Mouse (Mus musculus): ENCODE results near the gene Galnt9. TPM values are rescaled to one million over a fixed set of nuclear protein-coding genes. Genes with fewer than 3 reads are reported as not detected.

Gene Galnt9
- polyA plus RNA-seq, 1 experiment: 33.1 TPM

DNA sequence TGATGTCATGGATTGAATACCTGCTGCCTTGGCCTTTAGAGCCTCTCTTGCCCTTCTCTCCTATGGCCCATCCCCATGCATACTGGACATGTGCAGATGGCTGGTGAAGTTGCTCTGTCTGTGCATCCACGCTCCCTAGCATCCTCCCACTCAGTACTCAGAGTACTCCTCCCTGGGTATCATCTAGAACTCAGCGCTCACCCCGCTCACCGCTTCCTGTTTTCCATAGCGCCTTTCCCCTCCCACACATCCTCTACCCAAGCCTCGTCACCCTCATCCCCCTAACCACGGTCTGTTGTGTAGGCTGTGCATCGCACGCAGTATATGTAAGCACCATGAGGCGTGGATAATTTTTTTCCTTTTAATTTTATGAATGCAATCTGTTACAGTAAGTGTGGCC is 51.2 kb downstream of the Galnt9 start:
- TF ChIP-seq POLR2A (IDR thresholded peaks at IDR 0.05; ENCODE audit: borderline replicate concordance, extremely low read depth, insufficient read depth, insufficient read length, poor library complexity, severe bottlenecking): no peak
- TF ChIP-seq CTCF (IDR thresholded peaks at IDR 0.05; ENCODE audit: borderline replicate concordance, extremely low read depth, insufficient read depth, insufficient read length): no peak
- no peak for DNase-seq (ENCODE audit: low read depth)

GRCm38 (mm10) chr5:110596086-110596780 is 52.1 kb downstream of the Galnt9 start:
- no peak for TF ChIP-seq POLR2A (IDR thresholded peaks at IDR 0.05; ENCODE audit: borderline replicate concordance, extremely low read depth, insufficient read depth, insufficient read length, poor library complexity, severe bottlenecking)
- TF ChIP-seq CTCF (IDR thresholded peaks at IDR 0.05; ENCODE audit: borderline replicate concordance, extremely low read depth, insufficient read depth, insufficient read length): no peak
- no peak for DNase-seq (ENCODE audit: low read depth)

GRCm38 (mm10) chr5:110597502-110597901 is 53.3 kb downstream of the Galnt9 start:
- peak; percentile 39 for DNase-seq (ENCODE audit: low read depth)
- TF ChIP-seq POLR2A (IDR thresholded peaks at IDR 0.05; ENCODE audit: borderline replicate concordance, extremely low read depth, insufficient read depth, insufficient read length, poor library complexity, severe bottlenecking) (no peak), CTCF (IDR thresholded peaks at IDR 0.05; ENCODE audit: borderline replicate concordance, extremely low read depth, insufficient read depth, insufficient read length) (no peak)

- TF ChIP-seq CTCF (IDR thresholded peaks at IDR 0.05; ENCODE audit: borderline replicate concordance, extremely low read depth, insufficient read depth, insufficient read length): no peak
- TF ChIP-seq POLR2A (IDR thresholded peaks at IDR 0.05; ENCODE audit: borderline replicate concordance, extremely low read depth, insufficient read depth, insufficient read length, poor library complexity, severe bottlenecking): no peak
- peak; percentile 27 for DNase-seq (ENCODE audit: low read depth)
Observed at GRCm38 (mm10) chr5:110598298-110599095, 54.3 kb downstream of the Galnt9 start.

DNA sequence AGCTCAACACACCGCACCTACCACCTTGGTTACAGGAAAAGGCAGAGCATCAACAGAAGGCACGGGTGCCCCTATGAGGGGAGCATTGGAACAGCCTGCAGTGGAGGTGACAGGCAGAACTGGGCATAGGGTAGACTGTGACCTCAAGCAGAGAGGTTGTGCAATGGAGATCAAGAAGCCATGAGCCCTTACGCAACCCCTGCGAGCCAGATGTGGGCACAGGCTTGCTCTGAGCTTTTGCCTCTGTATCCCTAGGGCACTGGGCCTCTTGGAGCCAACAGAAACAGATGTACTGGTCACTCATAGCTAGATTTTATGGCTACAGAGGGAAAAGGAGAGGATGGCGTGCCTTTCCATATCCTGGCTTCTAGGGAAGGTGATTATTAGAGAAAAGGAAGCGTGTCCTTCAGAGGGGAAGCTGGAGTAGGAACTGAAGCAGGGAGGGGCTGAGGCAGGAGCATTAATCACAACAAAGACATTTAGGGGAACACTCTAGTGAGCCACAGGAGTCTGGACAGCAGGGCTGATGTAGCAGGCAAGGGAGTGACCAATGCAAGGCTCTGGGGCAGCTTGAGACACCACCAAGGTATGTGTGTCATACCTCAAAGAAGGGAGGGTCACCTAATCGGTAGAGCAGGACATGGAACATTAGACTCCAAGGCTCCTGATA is 59.0 kb downstream of the Galnt9 start:
- TF ChIP-seq CTCF (IDR thresholded peaks at IDR 0.05; ENCODE audit: borderline replicate concordance, extremely low read depth, insufficient read depth, insufficient read length) (no peak), POLR2A (IDR thresholded peaks at IDR 0.05; ENCODE audit: borderline replicate concordance, extremely low read depth, insufficient read depth, insufficient read length, poor library complexity, severe bottlenecking) (no peak)
- no peak for DNase-seq (ENCODE audit: low read depth)

- DNase-seq (ENCODE audit: low read depth): no peak
- TF ChIP-seq POLR2A (IDR thresholded peaks at IDR 0.05; ENCODE audit: borderline replicate concordance, extremely low read depth, insufficient read depth, insufficient read length, poor library complexity, severe bottlenecking) (no peak), CTCF (IDR thresholded peaks at IDR 0.05; ENCODE audit: borderline replicate concordance, extremely low read depth, insufficient read depth, insufficient read length) (no peak)
Observed at GRCm38 (mm10) chr5:110604311-110604710, 60.2 kb downstream of the Galnt9 start.

DNA sequence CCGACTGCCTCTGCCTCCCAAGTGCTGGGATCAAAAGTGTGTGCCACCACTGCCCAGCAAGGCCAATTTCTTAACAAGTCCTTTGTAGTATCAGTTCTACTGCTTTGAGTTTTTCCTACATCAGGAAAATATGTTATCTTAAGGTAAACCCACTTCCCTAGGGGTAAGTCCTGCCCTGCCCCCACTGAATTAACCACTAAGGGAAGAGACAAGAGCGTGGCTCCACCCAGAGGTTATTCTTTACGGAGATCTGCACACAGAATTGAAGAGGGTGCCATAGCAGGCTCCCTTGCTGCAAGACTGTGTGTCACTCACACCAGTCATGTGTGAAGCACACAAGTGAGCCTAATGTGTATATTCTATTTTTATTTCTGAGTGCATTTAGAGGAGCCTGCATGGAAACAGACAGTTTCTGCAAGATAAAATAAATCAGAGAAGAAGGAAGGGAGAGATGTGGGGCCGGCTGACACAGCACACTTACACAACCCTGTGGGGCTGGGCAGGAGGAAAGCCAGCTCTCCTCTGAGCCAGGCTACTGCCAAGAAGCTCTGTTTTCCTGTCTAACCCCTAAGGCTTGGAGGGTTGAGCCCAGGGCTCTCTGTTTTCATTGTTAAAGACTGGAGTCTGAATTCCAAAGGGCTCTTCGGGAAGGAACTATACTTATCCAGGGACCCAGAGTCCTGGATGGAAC is 61.5 kb downstream of the Galnt9 start:
- peak; percentile 11 for DNase-seq (ENCODE audit: low read depth)
- TF ChIP-seq POLR2A (IDR thresholded peaks at IDR 0.05; ENCODE audit: borderline replicate concordance, extremely low read depth, insufficient read depth, insufficient read length, poor library complexity, severe bottlenecking) (no peak), CTCF (IDR thresholded peaks at IDR 0.05; ENCODE audit: borderline replicate concordance, extremely low read depth, insufficient read depth, insufficient read length) (no peak)

GRCm38 (mm10) chr5:110607767-110608166 is 63.6 kb downstream of the Galnt9 start:
- TF ChIP-seq CTCF (IDR thresholded peaks at IDR 0.05; ENCODE audit: borderline replicate concordance, extremely low read depth, insufficient read depth, insufficient read length): no peak
- no peak for TF ChIP-seq POLR2A (IDR thresholded peaks at IDR 0.05; ENCODE audit: borderline replicate concordance, extremely low read depth, insufficient read depth, insufficient read length, poor library complexity, severe bottlenecking)
- no peak for DNase-seq (ENCODE audit: low read depth)

- no peak for DNase-seq (ENCODE audit: low read depth)
- TF ChIP-seq POLR2A (IDR thresholded peaks at IDR 0.05; ENCODE audit: borderline replicate concordance, extremely low read depth, insufficient read depth, insufficient read length, poor library complexity, severe bottlenecking): no peak
- TF ChIP-seq CTCF (IDR thresholded peaks at IDR 0.05; ENCODE audit: borderline replicate concordance, extremely low read depth, insufficient read depth, insufficient read length): no peak
Observed at GRCm38 (mm10) chr5:110608336-110608735, 64.2 kb downstream of the Galnt9 start.

DNA sequence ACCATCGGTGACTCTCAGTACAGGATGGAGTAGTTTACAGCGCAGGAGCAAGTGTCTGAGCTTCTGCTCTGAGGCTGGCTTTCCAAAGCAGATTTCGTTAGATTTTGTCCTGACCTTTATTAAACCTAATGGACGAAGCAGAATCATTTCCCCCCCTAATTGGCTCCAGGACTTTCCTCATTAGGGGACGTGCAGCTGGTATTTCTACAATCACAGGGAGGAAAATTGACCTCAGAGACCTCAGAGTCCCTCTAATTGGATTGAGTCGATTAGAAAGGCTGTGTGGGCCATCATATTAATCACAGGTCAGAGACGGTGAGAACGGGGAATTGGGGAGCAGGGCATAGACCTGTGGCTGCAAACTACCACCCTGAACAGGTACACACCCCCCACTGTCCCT is 64.8 kb downstream of the Galnt9 start:
- TF ChIP-seq CTCF (IDR thresholded peaks at IDR 0.05; ENCODE audit: borderline replicate concordance, extremely low read depth, insufficient read depth, insufficient read length): no peak
- TF ChIP-seq POLR2A (IDR thresholded peaks at IDR 0.05; ENCODE audit: borderline replicate concordance, extremely low read depth, insufficient read depth, insufficient read length, poor library complexity, severe bottlenecking): no peak
- DNase-seq (ENCODE audit: low read depth): peak; percentile 23

DNA sequence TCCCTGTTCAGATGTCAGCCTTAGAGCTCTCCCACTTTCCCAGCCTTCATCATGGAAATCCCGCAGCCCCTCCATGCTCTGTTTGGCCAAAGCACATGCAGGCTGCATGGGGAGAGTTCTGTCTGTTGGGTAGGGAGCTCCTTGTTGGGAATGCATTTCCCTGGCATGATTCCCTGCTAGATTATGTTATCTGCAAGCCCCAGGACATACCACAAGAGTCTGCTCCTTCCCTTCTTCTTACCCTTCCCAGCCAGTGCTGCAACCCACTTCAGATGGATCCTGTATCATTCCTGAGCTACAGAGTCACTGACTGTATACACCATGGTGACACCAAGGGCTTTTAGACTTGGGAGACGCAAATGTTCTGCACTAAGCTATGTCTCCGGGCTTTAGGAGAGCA is 65.3 kb downstream of the Galnt9 start:
- DNase-seq (ENCODE audit: low read depth): peak; percentile 8
- TF ChIP-seq POLR2A (IDR thresholded peaks at IDR 0.05; ENCODE audit: borderline replicate concordance, extremely low read depth, insufficient read depth, insufficient read length, poor library complexity, severe bottlenecking): no peak
- TF ChIP-seq CTCF (IDR thresholded peaks at IDR 0.05; ENCODE audit: borderline replicate concordance, extremely low read depth, insufficient read depth, insufficient read length): no peak

Data from brain, embryonic 14.5 days (tissue).